Mouse (Mus musculus) brain, embryonic 14.5 days (tissue): Measurements from ENCODE around the gene Gpr68.

ENCODE experiments used
- CTCF ChIP-seq: fragments of 200-500 bp; IDR thresholded peaks from 2 replicates; pipeline ENCODE4 v1.5.1; 2012; ENCODE audit warnings: inconsistent platforms, mild to moderate bottlenecking, moderate library complexity, borderline replicate concordance; ENCODE audit not compliant: insufficient read depth, insufficient read length; ENCODE audit errors: extremely low read depth
- POLR2A ChIP-seq: fragments of 200-500 bp; IDR thresholded peaks from 2 replicates; pipeline ENCODE4 v1.6.1; 2012; ENCODE audit warnings: mild to moderate bottlenecking, inconsistent platforms, borderline replicate concordance; ENCODE audit not compliant: poor library complexity, insufficient read depth, insufficient read length, severe bottlenecking; ENCODE audit errors: extremely low read depth

DNA sequence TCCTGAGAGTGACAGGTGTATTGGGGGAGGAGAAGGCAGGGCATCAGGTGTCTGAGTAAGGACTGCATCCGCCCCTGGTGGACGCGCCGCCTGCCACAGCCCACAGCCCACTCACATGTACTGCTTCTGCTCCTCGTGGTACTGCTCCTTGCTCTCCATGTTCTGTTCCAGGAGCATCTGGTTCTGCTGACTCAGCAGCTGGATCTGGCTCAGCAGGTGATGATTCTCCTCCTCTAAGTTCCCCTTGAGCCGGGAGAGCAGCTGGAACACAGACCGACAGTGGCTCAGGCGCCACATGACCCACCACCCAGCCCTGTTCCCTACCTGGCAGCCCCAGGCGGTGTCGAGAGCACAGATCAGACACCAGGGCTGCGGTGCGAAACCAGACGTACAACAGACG is 23.7 kb upstream of the Gpr68 start:
- TF ChIP-seq CTCF (no peak), POLR2A (no peak)
